Mouse (Mus musculus) bone marrow, adult 2 months (tissue): Measurements from ENCODE around the gene Cttnbp2nl. TPM values are rescaled to one million over a fixed set of nuclear protein-coding genes. Genes with fewer than 3 reads are reported as not detected.

ENCODE experiments used
- H3K27ac ChIP-seq: fragments of 200-500 bp; 2 replicates; pipeline ENCODE4 v1.5.1; 2012; ENCODE audit warnings: low read depth, mild to moderate bottlenecking, control low read depth, inconsistent platforms, low read length; ENCODE audit not compliant: control insufficient read depth, poor library complexity, insufficient read depth
- H3K4me1 ChIP-seq: fragments of 200-500 bp; 2 replicates; pipeline ENCODE4 v1.6.1; 2011; ENCODE audit warnings: low read length; ENCODE audit not compliant: control insufficient read depth, insufficient read depth
- H3K4me3 ChIP-seq: fragments of 200-500 bp; replicated peaks from 2 replicates; pipeline ENCODE3; 2011; ENCODE audit warnings: mild to moderate bottlenecking, low read depth, low read length, control low read depth; ENCODE audit not compliant: control insufficient read depth
- CTCF ChIP-seq: fragments of 200-500 bp; IDR thresholded peaks from 2 replicates; pipeline ENCODE4 v1.5.1; 2011; ENCODE audit warnings: low read length, control low read depth; ENCODE audit not compliant: control insufficient read depth, insufficient read depth
- POLR2A ChIP-seq: fragments of 200-500 bp; IDR thresholded peaks from 2 replicates; pipeline ENCODE4 v1.6.1; 2011; ENCODE audit warnings: low read depth, mild to moderate bottlenecking, control low read depth, low read length, borderline replicate concordance; ENCODE audit not compliant: control insufficient read depth
- WGBS: fragments of 180-500 bp; shearing (Covaris S2); methylation state at CpG from one replicate; pipeline ENCODE4 v1.1.7; 2018; 5-methylcytosine and 5-hydroxymethylcytosine counted together
- polyA plus RNA-seq: library from polyadenylated mRNA; stranded (reverse); fragments of >200 nt; gene quantifications from 2 replicates; pipeline ENCODE4 v1.2.4, GENCODE M21; 2011; ENCODE audit warnings: low replicate concordance; ENCODE audit not compliant: missing spikeins, insufficient read depth, insufficient read length

Gene Cttnbp2nl
- polyA plus RNA-seq, 1 experiment, result 5.8 TPM

- 75% methylated on average over 5 of the region's 5 CpGs for whole genome bisulfite sequencing
Measured at GRCm38 (mm10) chr3:104987884-104988283, 65.1 kb downstream of the Cttnbp2nl start.

GRCm38 (mm10) chr3:104979735-104980134, 73.2 kb downstream of the Cttnbp2nl start:
- H3K27ac ChIP-seq, result no peak overlapping the region

More at GRCm38 (mm10) chr3:104987884-104988283, 65.1 kb downstream of the Cttnbp2nl start:
- TF ChIP-seq CTCF (no peak), POLR2A (no peak)
- no peak overlapping the region for H3K27ac ChIP-seq
- no peaks in the 10 kb centered on the region for H3K4me1 ChIP-seq
- no peak overlapping the region for H3K4me3 ChIP-seq

GRCm38 (mm10) chr3:104967548-104968300, 85.2 kb downstream of the Cttnbp2nl start:
- Histone ChIP-seq H3K4me1 (no peaks in the 10 kb centered on the region), H3K27ac (0 out of 2 replicates have a peak overlapping the region, but pooled peaks have one; percentile 17), H3K4me3 (peak overlapping the region; percentile 26)
- 3% methylated on average over 49 of the region's 49 CpGs for WGBS
- TF ChIP-seq CTCF, result peak; percentile 52; the same call in 1 of the 2 replicates
- TF ChIP-seq POLR2A, result no peak

More at GRCm38 (mm10) chr3:104979735-104980134, 73.2 kb downstream of the Cttnbp2nl start:
- Histone ChIP-seq H3K4me1 (no peaks in the 10 kb centered on the region), H3K4me3 (no peak overlapping the region)
- TF ChIP-seq CTCF (no peak), POLR2A (no peak)
- WGBS, result 75% methylated on average over 5 of the region's 5 CpGs

GRCm38 (mm10) chr3:104965991-104966554, 86.9 kb downstream of the Cttnbp2nl start:
- 80% methylated on average over 7 of the region's 7 CpGs for WGBS
- Histone ChIP-seq H3K4me3 (no peak overlapping the region), H3K4me1 (no peaks in the 10 kb centered on the region; the same call in 1 of the 2 replicates), H3K27ac (no peak overlapping the region)
- TF ChIP-seq POLR2A (no peak), CTCF (no peak)

- Histone ChIP-seq H3K4me3 (no peak overlapping the region), H3K27ac (no peak overlapping the region), H3K4me1 (no peaks in the 10 kb centered on the region; the same call in 1 of the 2 replicates)
- 69% methylated on average over 8 of the region's 8 CpGs for WGBS
- TF ChIP-seq CTCF (no peak), POLR2A (no peak)
Measured at GRCm38 (mm10) chr3:104965070-104965855, 87.7 kb downstream of the Cttnbp2nl start.

- 33% methylated on average over 13 of the region's 13 CpGs for WGBS
- no peak overlapping the region for H3K4me3 ChIP-seq
- H3K27ac ChIP-seq, result no peak overlapping the region
- TF ChIP-seq POLR2A (no peak), CTCF (no peak)
- H3K4me1 ChIP-seq, result no peaks in the 10 kb centered on the region; the same call in 1 of the 2 replicates
Measured at GRCm38 (mm10) chr3:104963331-104964276, 89.3 kb downstream of the Cttnbp2nl start.

- 8% methylated on average over 5 of the region's 5 CpGs for WGBS
- Histone ChIP-seq H3K4me3 (no peak overlapping the region), H3K27ac (no peak overlapping the region), H3K4me1 (no peaks in the 10 kb centered on the region; the same call in 1 of the 2 replicates)
- TF ChIP-seq POLR2A (no peak), CTCF (no peak)
Measured at GRCm38 (mm10) chr3:104962866-104963265, 90.1 kb downstream of the Cttnbp2nl start.
